Mouse (Mus musculus) G1E (cell line): ENCODE results near the gene Nae1.

ENCODE experiments used
- CTCF ChIP-seq: IDR thresholded peaks from 2 replicates; pipeline ENCODE4 v1.5.1; 2012; ENCODE audit warnings: low read depth, low read length, inconsistent platforms, mixed read lengths
- GATA1 ChIP-seq: IDR thresholded peaks from 2 replicates; pipeline ENCODE4 v1.6.1; 2012; ENCODE audit warnings: borderline replicate concordance, low read length, inconsistent platforms, mixed read lengths
- GATA2 ChIP-seq: IDR thresholded peaks from 2 replicates; pipeline ENCODE4 v1.6.1; 2012; ENCODE audit warnings: low read depth, low read length, inconsistent platforms, borderline replicate concordance
- POLR2AphosphoS5 ChIP-seq: IDR thresholded peaks from 2 replicates; pipeline ENCODE4 v1.6.1; 2012; ENCODE audit warnings: low read depth, low read length, inconsistent platforms; ENCODE audit not compliant: insufficient replicate concordance
- TAL1 ChIP-seq: conservative IDR thresholded peaks from 2 replicates; pipeline ENCODE4 v1.6.1; 2012; ENCODE audit warnings: low read depth, low read length, inconsistent platforms, mixed read lengths

DNA sequence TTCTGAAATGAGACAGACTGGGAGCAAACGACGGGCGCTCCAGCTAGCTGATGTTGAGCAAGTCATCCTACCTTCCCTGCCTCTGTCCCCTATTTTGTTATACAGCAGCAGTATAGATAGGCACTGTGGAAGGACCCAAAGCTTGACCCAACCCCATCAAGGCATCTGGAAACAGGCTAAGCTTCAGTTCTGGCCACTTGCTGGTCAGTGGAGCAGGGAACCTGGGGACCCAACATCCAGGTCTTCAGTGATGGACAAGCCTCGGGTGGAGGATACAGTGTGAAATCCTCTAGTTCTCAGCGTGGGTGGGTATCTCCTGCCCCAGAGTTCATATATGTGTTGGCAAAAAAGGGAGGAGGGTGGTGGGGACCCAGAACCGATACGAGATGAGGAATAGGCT lies 5.8 kb upstream of the Nae1 start:
- no peak for TF ChIP-seq CTCF
- no peak for TF ChIP-seq GATA1
- TF ChIP-seq POLR2AphosphoS5: no peak
- no peak for TF ChIP-seq TAL1
- TF ChIP-seq GATA2: no peak
